Mouse (Mus musculus): ENCODE data around the gene Cdc14a.

DNA sequence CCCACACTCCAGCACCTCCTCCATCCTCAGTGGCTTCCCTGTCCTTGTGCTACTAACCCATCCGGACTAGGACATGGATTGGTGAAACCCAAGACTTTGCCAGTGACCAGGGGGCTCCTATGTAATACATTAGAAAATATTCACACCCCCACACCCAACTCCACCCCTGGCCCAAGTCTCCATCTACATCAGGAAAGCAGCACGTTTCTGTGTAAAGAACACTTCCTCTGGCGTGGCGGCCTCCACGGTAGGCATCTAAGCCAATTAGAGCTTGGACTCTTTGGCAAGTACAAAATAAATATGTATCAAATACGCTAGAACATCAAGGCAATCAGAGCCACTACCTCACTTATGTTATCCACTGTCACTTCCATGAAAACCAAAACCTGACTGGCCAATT lies 90.1 kb downstream of the Cdc14a start:
- TF ChIP-seq POLR2A (IDR thresholded peaks at IDR 0.05; ENCODE audit: borderline replicate concordance, extremely low read depth, insufficient read depth, insufficient read length, poor library complexity, severe bottlenecking), result no peak
- no peak for TF ChIP-seq CTCF (IDR thresholded peaks at IDR 0.05; ENCODE audit: borderline replicate concordance, extremely low read depth, insufficient read depth, insufficient read length)
